Mouse (Mus musculus) intestine, embryonic 14.5 days (tissue): ENCODE data around the gene Gm8797. TPM values are rescaled to one million over a fixed set of nuclear protein-coding genes. Genes with fewer than 3 reads are reported as not detected.
"Not testable (repeated sequence)": the region's sequence is repeated elsewhere in the genome, so short reads cannot be mapped to it uniquely, and the experiment has no call there.

ENCODE experiments used
- ATAC-seq: fragments of 200-750 bp; cut with Nextera tagmentation; replicated peaks from 2 replicates; pipeline ENCODE4 v1.8.0; 2017; ENCODE audit warnings: low read depth, moderate number of reproducible peaks, moderate TSS enrichment, moderate library complexity; ENCODE audit not compliant: low FRiP score, low TSS enrichment
- DNase-seq: peaks from one replicate; pipeline ENCODE4 v3.0.0-alpha.2; 2018; ENCODE audit warnings: low spot score
- H3K27ac ChIP-seq: fragments of 300-500 bp; sonication (generic); 2 replicates; pipeline ENCODE4 v1.5.1; 2014; ENCODE audit warnings: low read depth, mild to moderate bottlenecking, control low read depth
- H3K27me3 ChIP-seq: fragments of 300-500 bp; sonication (generic); replicated peaks from 2 replicates; pipeline ENCODE4 v1.6.1; 2014; ENCODE audit warnings: low read length, control low read depth; ENCODE audit not compliant: control insufficient read depth, insufficient read depth
- H3K36me3 ChIP-seq: fragments of 300-500 bp; sonication (generic); 2 replicates; pipeline ENCODE4 v1.6.1; 2014; ENCODE audit warnings: low read length, control low read depth; ENCODE audit not compliant: control insufficient read depth, insufficient read depth
- H3K4me1 ChIP-seq: fragments of 300-500 bp; sonication (generic); replicated peaks from 2 replicates; pipeline ENCODE4 v1.6.1; 2014; ENCODE audit warnings: low read length, control low read depth, mixed read lengths; ENCODE audit not compliant: control insufficient read depth, insufficient read depth
- H3K4me2 ChIP-seq: fragments of 300-500 bp; sonication (generic); 2 replicates; pipeline ENCODE4 v1.6.1; 2014; ENCODE audit warnings: low read length
- H3K4me3 ChIP-seq: fragments of 300-500 bp; sonication (generic); 2 replicates; pipeline ENCODE4 v1.5.1; 2014; ENCODE audit warnings: low read depth, low read length, control low read depth, mixed read lengths
- H3K9ac ChIP-seq: fragments of 300-500 bp; sonication (generic); 2 replicates; pipeline ENCODE4 v1.6.1; 2014; ENCODE audit warnings: mild to moderate bottlenecking, low read length
- H3K9me3 ChIP-seq: fragments of 300-500 bp; sonication (generic); 2 replicates; pipeline ENCODE4 v1.6.1; 2016; ENCODE audit warnings: low read length, control low read depth; ENCODE audit not compliant: control insufficient read depth
- WGBS: fragments of 180-500 bp; shearing (Covaris S2); extraction: QIAGEN DNeasy Blood & Tissue Kit; methylation state at CpG from one replicate; pipeline ENCODE4 v1.1.7; 2014; 5-methylcytosine and 5-hydroxymethylcytosine counted together
- polyA plus RNA-seq: library from polyadenylated mRNA; unstranded; fragments of >200 nt; fragmentation: Nextera tagmentation; extraction: Ambion mirVana; gene quantifications from 2 replicates; pipeline ENCODE4 v1.2.1, GENCODE M21; 2014

The Gm8797 gene
- polyA plus RNA-seq = 15.2 and 18.1 TPM in 2 replicates

- not testable (repeated sequence) for H3K27me3 ChIP-seq, H3K4me3 ChIP-seq, H3K36me3 ChIP-seq, H3K9ac ChIP-seq, DNase-seq, H3K27ac ChIP-seq, H3K4me1 ChIP-seq, H3K9me3 ChIP-seq, ATAC-seq, H3K4me2 ChIP-seq
- 98% methylated on average over 9 of the region's 9 CpGs for WGBS
Observed at GRCm38 (mm10) chr3:5750506-5750905, at the start of gene Gm8797. Gm8797 (plus strand) TSS chr3:5750806.

GRCm38 (mm10) chr3:5714481-5714880 lies 36.1 kb upstream of the Gm8797 start:
- no peak for DNase-seq
- H3K27me3 ChIP-seq = no peaks in the 10 kb centered on the region
- no peak overlapping the region for H3K27ac ChIP-seq
- H3K9me3 ChIP-seq = no peaks in the 10 kb centered on the region
- no peaks in the 10 kb centered on the region for H3K36me3 ChIP-seq
- H3K9ac ChIP-seq = no peak overlapping the region
- no peaks in the 10 kb centered on the region for H3K4me1 ChIP-seq
- no peak for ATAC-seq
- no peak overlapping the region for H3K4me2 ChIP-seq
- no peak overlapping the region for H3K4me3 ChIP-seq

DNA sequence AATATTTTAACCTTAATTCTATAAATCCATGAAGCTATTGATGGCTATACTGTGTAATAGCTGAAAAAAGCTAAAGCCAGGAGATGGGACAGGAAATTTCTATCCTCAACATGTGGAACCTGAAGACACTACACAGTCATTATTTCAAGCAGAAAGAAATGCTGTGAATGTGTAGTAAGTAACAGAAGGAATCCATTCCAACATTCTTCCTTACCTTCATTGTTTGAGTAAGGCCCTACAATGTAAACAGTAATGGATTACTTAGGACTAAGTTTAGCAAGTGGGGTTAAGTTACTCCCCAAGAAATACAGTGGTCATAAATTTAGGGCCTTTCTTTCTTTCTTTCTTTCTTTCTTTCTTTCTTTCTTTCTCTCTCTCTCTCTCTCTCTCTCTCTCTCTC lies 17.7 kb upstream of the Gm8797 start:
- no peak overlapping the region for H3K4me3 ChIP-seq
- H3K27me3 ChIP-seq = no peaks in the 10 kb centered on the region
- no peak overlapping the region for H3K27ac ChIP-seq
- no peak overlapping the region for H3K4me2 ChIP-seq
- no peaks in the 10 kb centered on the region for H3K9me3 ChIP-seq
- no peak for DNase-seq
- no peaks in the 10 kb centered on the region for H3K36me3 ChIP-seq
- H3K4me1 ChIP-seq = no peaks in the 10 kb centered on the region
- H3K9ac ChIP-seq = no peak overlapping the region
- ATAC-seq = no peak

DNA sequence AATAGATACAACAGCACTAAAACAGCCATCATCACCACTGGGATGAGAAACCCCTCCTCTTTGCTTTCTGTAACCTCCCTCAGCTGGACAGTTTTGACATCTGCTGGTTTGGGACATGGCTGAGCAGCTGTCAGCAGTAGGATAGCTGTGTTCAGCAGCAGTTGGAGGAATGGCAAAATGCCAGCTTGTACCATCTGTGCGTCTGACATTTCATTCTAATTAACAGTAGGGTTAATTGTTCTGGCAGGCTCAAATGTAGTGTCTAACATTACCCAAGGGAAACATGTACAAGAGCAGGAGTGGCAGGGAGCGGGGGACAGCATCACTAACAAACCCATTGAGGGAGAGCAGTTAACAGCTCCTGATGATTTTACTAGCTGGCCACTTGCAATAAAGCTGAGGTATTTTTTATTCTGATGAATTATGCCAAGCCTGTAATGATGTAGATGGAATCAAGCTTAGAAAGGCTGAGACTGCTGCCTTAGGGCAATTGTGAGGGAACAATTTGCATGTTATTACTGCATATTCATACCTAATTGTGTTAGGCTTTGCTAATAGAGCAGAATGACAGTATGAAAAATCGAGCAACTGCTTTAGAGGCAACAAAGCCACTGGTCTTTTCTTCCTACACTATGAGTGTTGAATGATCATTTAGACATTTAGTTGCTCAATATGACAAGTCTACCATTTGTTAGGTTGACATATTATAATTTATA lies 4.3 kb downstream of the Gm8797 start:
- no peak overlapping the region for H3K4me3 ChIP-seq
- WGBS = 62% methylated on average over 3 of the region's 3 CpGs
- no peaks in the 10 kb centered on the region for H3K27me3 ChIP-seq
- peak; percentile 53; the same call in 1 of the 2 replicates for ATAC-seq
- no peak overlapping the region for H3K27ac ChIP-seq
- H3K9me3 ChIP-seq = no peaks in the 10 kb centered on the region
- no peak overlapping the region for H3K4me2 ChIP-seq
- no peaks in the 10 kb centered on the region for H3K4me1 ChIP-seq
- no peak overlapping the region for H3K9ac ChIP-seq
- no peaks in the 10 kb centered on the region for H3K36me3 ChIP-seq
- peak; percentile 53 for DNase-seq

GRCm38 (mm10) chr3:5766256-5766655 lies 15.7 kb downstream of the Gm8797 start:
- H3K4me1 ChIP-seq = no peaks in the 10 kb centered on the region
- H3K36me3 ChIP-seq = no peaks in the 10 kb centered on the region
- no peak overlapping the region for H3K4me3 ChIP-seq
- DNase-seq (no peak), ATAC-seq (no peak)
- no peaks in the 10 kb centered on the region for H3K27me3 ChIP-seq
- no peaks in the 10 kb centered on the region for H3K9me3 ChIP-seq
- H3K4me2 ChIP-seq = no peak overlapping the region
- no peak overlapping the region for H3K27ac ChIP-seq
- WGBS = 89% methylated on average over 3 of the region's 3 CpGs
- no peak overlapping the region for H3K9ac ChIP-seq

DNA sequence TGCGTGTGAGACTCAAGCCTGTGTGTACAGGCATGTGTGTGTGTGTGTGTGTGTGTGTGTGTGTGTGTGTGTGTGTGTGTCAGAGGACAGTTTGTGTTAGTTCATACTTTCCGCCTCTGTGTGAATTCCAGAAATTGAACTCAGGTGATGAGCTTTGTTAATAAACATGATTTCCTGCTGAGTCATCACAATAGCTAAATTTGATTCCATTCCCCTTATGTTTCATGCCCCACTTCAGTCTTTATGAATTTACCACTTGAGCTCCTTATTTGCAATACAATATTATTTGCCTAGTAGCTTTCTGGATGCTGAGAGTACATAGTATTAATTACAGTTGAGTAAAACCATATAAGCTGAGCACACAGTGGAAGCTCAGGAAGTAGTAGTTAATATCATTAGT lies 26.3 kb downstream of the Gm8797 start:
- 90% methylated on average over 2 of the region's 2 CpGs for WGBS
- no peak for DNase-seq
- Histone ChIP-seq H3K4me2 (no peak overlapping the region), H3K36me3 (no peaks in the 10 kb centered on the region), H3K27me3 (no peaks in the 10 kb centered on the region), H3K27ac (no peak overlapping the region), H3K4me3 (no peak overlapping the region), H3K9me3 (no peaks in the 10 kb centered on the region), H3K9ac (no peak overlapping the region), H3K4me1 (no peaks in the 10 kb centered on the region)
- ATAC-seq = no peak
